Mouse (Mus musculus): ENCODE data around the gene Grsf1.

- TF ChIP-seq NANOG (IDR thresholded peaks at IDR 0.05; ENCODE audit: borderline replicate concordance, low read length): no peak
- TF ChIP-seq POU5F1 (IDR thresholded peaks at IDR 0.05; ENCODE audit: borderline replicate concordance, low read length): no peak
These were observed 8.3 kb upstream of the Grsf1 start for GRCm38 (mm10) chr5:88684226-88684625.
